Mouse (Mus musculus): ENCODE data around the gene Gm2016. TPM values are rescaled to one million over a fixed set of nuclear protein-coding genes. Genes with fewer than 3 reads are reported as not detected.
"Not testable (repeated sequence)": the region's sequence is repeated elsewhere in the genome, so short reads cannot be mapped to it uniquely, and the experiment has no call there.

The Gm2016 gene
- not detected for total RNA-seq (2021)

DNA sequence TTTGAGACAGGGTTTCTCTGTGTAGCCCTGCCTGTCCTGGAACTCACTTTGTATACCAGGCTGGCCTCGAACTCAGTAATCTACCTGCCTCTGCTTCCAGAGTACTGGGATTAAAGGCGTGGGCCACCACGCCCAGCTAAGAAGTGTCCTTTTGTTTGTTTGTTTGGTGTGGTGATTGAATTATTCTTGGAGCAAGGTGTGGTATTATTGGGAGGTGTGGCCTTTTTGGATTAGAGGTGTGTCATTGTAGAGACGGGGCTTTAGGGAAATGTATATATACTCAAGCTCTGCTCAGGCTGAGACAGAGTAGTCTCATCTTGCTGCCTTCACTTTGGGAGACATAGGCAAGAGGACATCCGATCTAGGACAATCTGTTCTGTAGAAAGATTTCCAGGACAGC, at the start of gene Gm2016:
TSS of gene Gm2016 (plus strand) at position 301 of the 400 bp plus-strand sequence.
- intact Hi-C loops (cut with DNase I); DNase-seq (ENCODE audit: low spot score in 2 of 2): not testable (repeated sequence)

DNA sequence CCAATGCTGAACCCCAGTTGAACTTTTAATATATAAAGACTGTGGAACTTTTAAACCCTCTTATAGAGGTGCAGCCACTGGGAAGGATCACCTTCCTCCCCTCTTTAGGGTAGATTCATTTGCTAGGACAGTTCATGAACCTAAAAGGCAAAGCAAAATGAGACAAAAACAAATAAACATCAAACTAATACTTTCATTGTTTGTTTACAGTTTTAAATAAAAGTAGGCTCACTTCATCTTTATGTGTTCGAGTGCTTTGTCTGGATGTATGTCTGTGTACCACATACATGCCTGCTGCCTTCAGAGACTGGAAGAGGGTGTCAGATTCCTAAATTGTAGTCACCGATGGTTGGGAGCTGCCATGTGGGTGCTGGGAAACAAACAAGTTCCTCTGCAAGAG, 31.6 kb upstream of the Gm2016 start, which contains the start of gene Gm2001:
TSS of gene Gm2001 (minus strand) at position 101 of the 400 bp plus-strand sequence.
- DNase-seq (ENCODE audit: low spot score in 2 of 2); intact Hi-C loops (cut with DNase I): not testable (repeated sequence)

DNA sequence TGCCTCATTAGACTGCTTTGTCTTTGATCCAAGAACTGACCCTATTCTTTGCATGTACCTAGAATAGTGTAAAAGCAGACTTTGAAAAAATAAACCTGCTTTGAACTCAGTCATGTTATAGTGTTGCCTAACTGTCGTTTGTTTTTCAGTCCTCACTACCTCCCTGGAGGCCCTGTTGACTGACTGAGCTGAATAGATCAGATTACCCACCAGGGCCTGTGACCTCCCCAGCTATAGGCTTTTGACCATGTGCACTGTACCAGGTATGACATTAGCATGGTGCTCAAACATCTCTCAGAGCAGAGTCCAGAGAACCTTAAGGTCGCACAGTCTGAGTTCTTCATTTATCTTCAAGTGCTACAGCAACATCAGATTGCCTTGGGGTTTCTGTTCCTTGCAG, 23.2 kb upstream of the Gm2016 start:
- intact Hi-C loops (cut with DNase I); DNase-seq (ENCODE audit: low spot score in 2 of 2): not testable (repeated sequence)

DNA sequence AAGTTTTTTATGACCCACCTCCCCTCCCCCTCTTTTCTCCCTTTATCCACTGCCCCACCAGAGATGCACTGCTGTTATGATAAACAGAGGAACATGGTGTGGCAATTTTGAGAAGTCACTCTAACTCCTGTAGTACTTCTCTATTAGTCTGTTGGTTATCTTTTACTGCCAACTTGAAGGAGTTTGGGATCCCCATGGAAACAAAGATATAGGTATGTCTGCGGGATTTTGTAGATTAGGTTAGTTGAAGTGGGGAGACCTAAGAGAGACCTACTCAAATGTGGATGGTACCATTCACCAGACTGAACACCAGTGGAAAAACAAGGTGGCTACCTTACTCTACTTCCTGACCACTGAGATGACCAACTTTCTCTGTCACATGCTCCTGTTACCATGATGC, 17.8 kb upstream of the Gm2016 start:
- DNase-seq (ENCODE audit: low spot score in 2 of 2); intact Hi-C loops (cut with DNase I): not testable (repeated sequence)

DNA sequence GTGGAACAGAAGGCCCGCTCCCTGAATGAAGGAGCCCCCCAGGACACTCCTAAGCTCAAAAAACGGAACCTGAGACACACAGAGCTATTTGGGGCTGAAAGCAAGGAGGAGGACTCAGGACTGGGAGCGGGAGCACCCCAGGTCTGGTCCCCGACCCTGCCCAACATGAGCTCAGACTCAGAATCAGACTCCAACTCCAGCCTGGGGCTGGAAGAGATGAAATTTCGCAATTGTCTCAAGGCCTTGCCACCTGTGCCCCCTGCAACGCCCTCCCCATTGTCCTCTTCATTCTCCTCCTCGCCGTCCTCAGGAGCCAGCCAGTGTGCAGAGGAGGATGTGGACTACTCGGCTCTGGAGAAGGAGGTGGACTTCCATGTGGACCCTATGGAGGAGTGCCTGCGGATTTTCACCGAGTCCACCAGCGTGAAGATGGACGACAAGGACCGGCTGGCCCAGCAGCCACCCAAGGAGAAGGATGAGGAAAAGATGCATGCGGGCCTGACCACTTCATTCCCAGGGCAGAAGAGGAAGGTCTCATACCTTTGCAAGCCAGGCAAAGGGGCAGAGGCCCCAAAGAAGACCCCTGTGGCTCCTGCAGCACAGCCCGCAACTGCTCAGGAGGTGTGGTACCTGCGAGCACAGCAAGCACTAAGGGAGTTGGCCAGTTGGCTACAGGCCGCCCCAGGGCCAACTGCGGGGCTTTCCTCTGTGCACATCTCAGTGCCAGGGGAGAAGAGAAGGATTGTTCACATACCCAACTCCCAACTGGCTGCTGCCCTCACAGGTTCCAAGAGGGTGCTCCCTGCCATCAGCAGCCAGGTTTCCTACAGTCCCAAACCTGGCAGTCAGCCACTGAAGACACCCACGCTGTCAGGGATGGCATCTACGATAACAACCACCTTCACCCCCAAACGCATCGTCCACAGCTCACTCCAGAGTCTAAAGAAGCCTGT, 11.9 kb upstream of the Gm2016 start:
- DNase-seq (ENCODE audit: low spot score in 2 of 2); intact Hi-C loops (cut with DNase I): not testable (repeated sequence)

DNA sequence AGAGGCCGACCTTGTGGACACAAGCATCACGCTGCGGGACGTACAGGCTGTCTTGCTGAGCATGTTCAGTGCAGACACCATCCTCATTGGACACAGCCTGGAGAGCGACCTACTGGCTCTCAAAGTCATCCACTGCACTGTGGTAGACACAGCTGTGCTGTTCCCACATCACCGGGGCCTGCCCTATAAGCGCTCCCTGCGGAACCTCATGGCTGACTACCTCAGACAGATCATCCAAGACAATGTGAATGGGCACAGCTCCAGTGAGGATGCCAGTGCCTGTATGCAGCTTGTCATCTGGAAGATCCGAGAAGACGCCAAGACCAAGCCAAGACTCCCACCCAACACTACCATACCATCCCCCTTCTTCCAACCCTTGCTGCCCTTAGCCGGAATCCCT, 10.2 kb upstream of the Gm2016 start:
- intact Hi-C loops (cut with DNase I); DNase-seq (ENCODE audit: low spot score in 2 of 2): not testable (repeated sequence)

DNA sequence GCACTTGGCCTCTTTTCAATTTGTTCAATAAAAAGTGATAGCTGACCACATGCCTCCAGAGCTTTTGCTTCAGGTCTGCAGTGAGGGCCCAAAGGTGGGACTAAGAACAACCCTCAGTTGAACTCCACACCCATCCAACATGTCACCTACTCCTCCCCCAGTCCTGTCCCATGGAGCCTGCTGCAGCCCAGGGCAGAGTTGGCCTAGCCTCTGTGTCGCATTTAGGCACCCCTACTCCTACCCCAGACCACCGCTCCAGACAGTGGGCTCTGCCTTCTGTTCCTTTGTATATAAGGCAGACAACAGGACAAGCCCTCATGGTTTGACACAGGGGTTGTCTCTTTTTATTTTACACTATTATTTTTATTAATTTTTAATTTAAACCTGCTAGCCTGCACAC, 9.8 kb upstream of the Gm2016 start:
- intact Hi-C loops (cut with DNase I); DNase-seq (ENCODE audit: low spot score in 2 of 2): not testable (repeated sequence)

DNA sequence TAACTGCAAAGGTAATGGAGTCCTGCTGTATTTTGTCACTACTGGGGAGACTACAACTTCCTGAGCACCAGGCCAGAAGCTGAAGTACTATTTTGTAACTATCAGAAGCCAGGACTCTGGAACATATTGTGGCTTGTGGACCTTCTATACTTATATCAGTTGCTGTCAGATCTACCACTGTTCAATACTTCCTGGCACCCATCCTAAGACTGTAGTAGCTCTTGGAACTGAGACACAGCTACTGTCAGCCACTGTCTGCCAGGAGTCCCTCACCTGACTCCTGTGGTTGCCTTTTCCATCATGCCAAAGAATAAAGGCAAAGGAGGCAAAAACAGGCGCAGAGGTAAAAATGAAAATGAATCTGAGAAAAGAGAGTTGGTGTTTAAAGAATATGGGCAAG, 21.2 kb downstream of the Gm2016 start, which contains the start of gene Gm2022:
TSS of gene Gm2022 (plus strand) at position 301 of the 400 bp plus-strand sequence.
- intact Hi-C loops (cut with DNase I); DNase-seq (ENCODE audit: low spot score in 2 of 2): not testable (repeated sequence)

DNA sequence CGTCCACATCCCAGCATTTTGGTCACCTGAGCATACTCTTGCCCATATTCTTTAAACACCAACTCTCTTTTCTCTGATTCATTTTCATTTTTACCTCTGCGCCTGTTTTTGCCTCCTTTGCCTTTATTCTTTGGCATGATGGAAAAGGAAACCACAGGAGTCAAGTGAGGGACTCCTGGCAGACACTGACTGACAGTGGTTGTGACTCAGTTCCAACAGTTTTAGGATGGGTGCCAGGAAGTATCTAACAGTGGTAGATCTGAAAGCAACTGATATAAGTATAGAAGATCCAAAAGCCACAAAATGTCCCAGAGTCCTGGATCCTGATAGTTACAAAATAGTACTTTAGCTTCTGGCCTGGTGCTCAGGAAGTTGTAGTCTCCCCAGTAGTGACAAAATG, 45.8 kb downstream of the Gm2016 start, which contains the start of gene Gm2035:
TSS of gene Gm2035 (minus strand) at position 137 of the 400 bp plus-strand sequence.
- DNase-seq (ENCODE audit: low spot score in 2 of 2); intact Hi-C loops (cut with DNase I): not testable (repeated sequence)

Other genes with a start within 250 kb of the Gm2016 start
- not detected for gene Gm16381, start 229.5 kb upstream of the Gm2016 start, total RNA-seq (2021)
- not detected for gene Gm21319, start 98.3 kb upstream of the Gm2016 start, total RNA-seq (2021)
- gene Gm21936, start 78.6 kb upstream of the Gm2016 start, total RNA-seq (2021): not detected
- not detected for gene BB287469, start 57.5 kb upstream of the Gm2016 start, total RNA-seq (2021)
- gene Gm2001, start 31.7 kb upstream of the Gm2016 start, total RNA-seq (2021): not detected
- gene Gm2022, start 21.3 kb downstream of the Gm2016 start, total RNA-seq (2021): not detected
- not detected for gene Gm2035, start 45.8 kb downstream of the Gm2016 start, total RNA-seq (2021)
- not detected for gene Gm2042, start 80.0 kb downstream of the Gm2016 start, total RNA-seq (2021)
- not detected for gene Gm2075, start 137.8 kb downstream of the Gm2016 start, total RNA-seq (2021)
- gene Gm6803, start 144.7 kb downstream of the Gm2016 start, total RNA-seq (2021): not detected
- gene Gm2056, start 152.9 kb downstream of the Gm2016 start, total RNA-seq (2021): not detected
- not detected for gene Gm16368, start 209.6 kb downstream of the Gm2016 start, total RNA-seq (2021)

Data from left cerebral cortex, postnatal 25 days (tissue).